Mouse (Mus musculus): ENCODE data around the gene Asap3. TPM values are rescaled to one million over a fixed set of nuclear protein-coding genes. Genes with fewer than 3 reads are reported as not detected.

Gene Asap3
- polyA plus RNA-seq, 1 experiment from 2014 or later: 2.4 TPM

- Histone ChIP-seq H3K27me3 (ENCODE audit: control insufficient read depth, insufficient read depth, low read length) (no peaks in the 10 kb centered on the region), H3K4me2 (ENCODE audit: low read depth, low read length) (peak overlapping the region; percentile 54; the same call in 1 of the 2 replicates)
Observed at GRCm38 (mm10) chr4:136179456-136179855, 26.7 kb upstream of the Asap3 start.

GRCm38 (mm10) chr4:136179998-136180397 lies 26.2 kb upstream of the Asap3 start:
- no peak overlapping the region for H3K27ac ChIP-seq (ENCODE audit: low read depth, low read length)
- 0 out of 2 replicates have a peak, but pooled peaks cover 13% of the 10 kb centered on the region for H3K4me1 ChIP-seq (ENCODE audit: control insufficient read depth, insufficient read depth, low read length)
- WGBS: 4% methylated on average over 15 of the region's 15 CpGs
- H3K4me2 ChIP-seq (ENCODE audit: low read depth, low read length): peak overlapping the region; percentile 54
- H3K9ac ChIP-seq (replicated peaks; ENCODE audit: low read depth, low read length): peak overlapping the region; percentile 22; the same call in 1 of the 2 replicates
- no peaks in the 10 kb centered on the region for H3K36me3 ChIP-seq (ENCODE audit: control insufficient read depth, insufficient read depth, low read length)
- peak overlapping the region; percentile 27 for H3K4me3 ChIP-seq (ENCODE audit: low read depth, low read length)
- H3K27me3 ChIP-seq (ENCODE audit: control insufficient read depth, insufficient read depth, low read length): no peaks in the 10 kb centered on the region
- ATAC-seq (ENCODE audit: low read depth): peak; percentile 41; the same call in 1 of the 2 replicates
- H3K9me3 ChIP-seq (ENCODE audit: control insufficient read depth, low read length): no peaks in the 10 kb centered on the region

More at GRCm38 (mm10) chr4:136179456-136179855, 26.7 kb upstream of the Asap3 start:
- H3K9me3 ChIP-seq (ENCODE audit: control insufficient read depth, low read length): no peaks in the 10 kb centered on the region
- no peak overlapping the region for H3K9ac ChIP-seq (replicated peaks; ENCODE audit: low read depth, low read length)
- ATAC-seq (ENCODE audit: low read depth): no peak
- 94% methylated on average over 7 of the region's 7 CpGs for WGBS
- no peak overlapping the region for H3K4me3 ChIP-seq (ENCODE audit: low read depth, low read length)
- H3K27ac ChIP-seq (ENCODE audit: low read depth, low read length): no peak overlapping the region
- H3K4me1 ChIP-seq (ENCODE audit: control insufficient read depth, insufficient read depth, low read length): 0 out of 2 replicates have a peak, but pooled peaks cover 13% of the 10 kb centered on the region
- H3K36me3 ChIP-seq (ENCODE audit: control insufficient read depth, insufficient read depth, low read length): no peaks in the 10 kb centered on the region

- Histone ChIP-seq H3K4me2 (ENCODE audit: low read depth, low read length) (peak overlapping the region; percentile 54), H3K9me3 (ENCODE audit: control insufficient read depth, low read length) (no peaks in the 10 kb centered on the region), H3K27me3 (ENCODE audit: control insufficient read depth, insufficient read depth, low read length) (no peaks in the 10 kb centered on the region), H3K4me1 (ENCODE audit: control insufficient read depth, insufficient read depth, low read length) (0 out of 2 replicates have a peak, but pooled peaks cover 13% of the 10 kb centered on the region), H3K4me3 (ENCODE audit: low read depth, low read length) (peak overlapping the region; percentile 27), H3K36me3 (ENCODE audit: control insufficient read depth, insufficient read depth, low read length) (no peaks in the 10 kb centered on the region), H3K27ac (ENCODE audit: low read depth, low read length) (no peak overlapping the region), H3K9ac (replicated peaks; ENCODE audit: low read depth, low read length) (peak overlapping the region; percentile 22; the same call in 1 of the 2 replicates)
- ATAC-seq (ENCODE audit: low read depth): peak; percentile 78
- WGBS: 21% methylated on average over 23 of the region's 23 CpGs
Observed at GRCm38 (mm10) chr4:136180408-136181330, 25.5 kb upstream of the Asap3 start.

GRCm38 (mm10) chr4:136181367-136181766 lies 24.8 kb upstream of the Asap3 start:
- no peak overlapping the region for H3K9ac ChIP-seq (replicated peaks; ENCODE audit: low read depth, low read length)
- WGBS: 36% methylated on average over 12 of the region's 12 CpGs
- no peak overlapping the region for H3K4me3 ChIP-seq (ENCODE audit: low read depth, low read length)
- peak overlapping the region; percentile 54; the same call in 1 of the 2 replicates for H3K4me2 ChIP-seq (ENCODE audit: low read depth, low read length)
- no peaks in the 10 kb centered on the region for H3K27me3 ChIP-seq (ENCODE audit: control insufficient read depth, insufficient read depth, low read length)
- 0 out of 2 replicates have a peak, but pooled peaks cover 13% of the 10 kb centered on the region for H3K4me1 ChIP-seq (ENCODE audit: control insufficient read depth, insufficient read depth, low read length)
- ATAC-seq (ENCODE audit: low read depth): no peak
- H3K27ac ChIP-seq (ENCODE audit: low read depth, low read length): no peak overlapping the region
- H3K36me3 ChIP-seq (ENCODE audit: control insufficient read depth, insufficient read depth, low read length): no peaks in the 10 kb centered on the region
- no peaks in the 10 kb centered on the region for H3K9me3 ChIP-seq (ENCODE audit: control insufficient read depth, low read length)

DNA sequence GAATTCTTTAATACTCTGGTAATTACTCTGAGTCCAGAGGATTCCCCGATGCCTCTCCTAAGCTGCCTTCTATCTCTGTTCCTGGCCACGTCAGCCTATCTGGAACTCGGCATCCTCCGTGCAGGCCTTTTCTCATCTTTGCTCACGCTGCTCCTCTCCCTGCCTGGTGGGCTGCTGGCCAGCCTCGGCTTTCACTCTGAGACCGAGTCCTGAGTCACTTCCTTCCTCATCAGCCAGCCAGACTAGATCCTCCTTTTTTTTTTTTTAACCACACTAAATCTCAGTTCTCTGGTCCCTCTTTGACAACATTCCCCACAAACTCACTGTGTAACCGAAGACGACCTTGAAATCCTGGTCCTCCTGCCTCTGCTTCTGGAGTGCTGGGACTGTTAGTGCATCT lies 20.8 kb upstream of the Asap3 start:
- no peak overlapping the region for H3K27ac ChIP-seq (ENCODE audit: low read depth, low read length)
- H3K36me3 ChIP-seq (ENCODE audit: control insufficient read depth, insufficient read depth, low read length): no peaks in the 10 kb centered on the region
- H3K27me3 ChIP-seq (ENCODE audit: control insufficient read depth, insufficient read depth, low read length): no peaks in the 10 kb centered on the region
- no peak overlapping the region for H3K4me3 ChIP-seq (ENCODE audit: low read depth, low read length)
- 0 out of 2 replicates have a peak, but pooled peaks cover 6% of the 10 kb centered on the region for H3K4me1 ChIP-seq (ENCODE audit: control insufficient read depth, insufficient read depth, low read length)
- no peak overlapping the region for H3K4me2 ChIP-seq (ENCODE audit: low read depth, low read length)
- H3K9ac ChIP-seq (replicated peaks; ENCODE audit: low read depth, low read length): no peak overlapping the region
- no peaks in the 10 kb centered on the region for H3K9me3 ChIP-seq (ENCODE audit: control insufficient read depth, low read length)
- no peak for ATAC-seq (ENCODE audit: low read depth)
- WGBS: 88% methylated on average over 9 of the region's 9 CpGs

DNA sequence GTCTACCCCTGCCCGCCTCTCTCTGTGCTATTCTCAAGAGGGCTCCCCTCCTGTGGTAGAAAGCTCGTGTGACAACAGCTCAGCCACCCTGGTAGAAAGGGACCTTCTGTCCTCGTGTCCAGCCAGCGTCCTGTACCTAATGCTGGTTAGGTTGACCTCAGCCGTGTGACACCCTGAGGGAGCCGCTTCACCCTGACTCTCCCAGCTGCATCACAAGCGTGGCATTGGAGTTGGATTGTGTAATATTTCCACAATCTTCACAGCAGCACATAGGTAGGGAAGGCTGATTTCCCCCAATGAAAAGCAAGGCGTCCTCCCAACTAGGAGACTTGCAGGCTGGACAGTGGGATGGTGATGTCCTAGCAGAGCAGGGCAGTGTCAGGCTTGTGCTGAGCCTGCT lies 19.9 kb upstream of the Asap3 start:
- Histone ChIP-seq H3K27me3 (ENCODE audit: control insufficient read depth, insufficient read depth, low read length) (no peaks in the 10 kb centered on the region), H3K4me2 (ENCODE audit: low read depth, low read length) (no peak overlapping the region)
- WGBS: 88% methylated on average over 8 of the region's 8 CpGs

DNA sequence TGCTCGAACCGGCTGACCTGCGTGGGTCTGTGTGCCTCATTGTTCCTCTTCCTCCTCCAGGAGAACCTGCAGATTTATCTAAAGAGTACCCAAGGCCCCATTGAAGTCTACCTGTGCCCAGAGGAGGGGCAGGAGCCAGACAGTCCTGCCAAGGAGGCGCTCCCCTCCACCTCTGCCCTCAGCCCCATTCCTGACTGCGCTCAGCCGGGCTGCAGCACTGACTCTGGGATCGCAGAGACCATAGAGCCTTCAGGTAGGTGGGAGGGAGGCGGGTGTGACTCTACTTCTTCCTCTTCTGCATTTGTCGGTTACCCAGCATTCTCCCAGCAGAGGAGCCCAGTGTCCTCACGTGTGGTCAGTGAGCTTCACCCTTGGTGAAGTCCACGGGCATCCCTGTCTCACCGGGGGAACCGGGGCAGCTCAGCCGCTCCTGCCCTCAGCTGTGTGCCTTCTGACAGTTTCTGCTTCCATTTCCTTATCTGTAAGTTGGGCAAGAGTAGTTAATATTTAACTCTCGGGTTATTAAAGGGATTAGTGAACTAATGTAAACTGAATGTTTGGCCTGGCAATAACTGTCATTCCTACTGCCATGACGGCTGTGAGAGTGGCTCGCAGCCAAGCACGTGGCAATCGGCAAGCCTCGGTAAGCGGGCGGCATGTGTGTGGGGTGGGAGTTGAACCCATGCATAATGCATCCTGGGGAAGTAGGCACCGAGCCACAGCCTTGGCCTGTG lies 19.3 kb upstream of the Asap3 start:
- Histone ChIP-seq H3K9ac (replicated peaks; ENCODE audit: low read depth, low read length) (no peak overlapping the region), H3K4me2 (ENCODE audit: low read depth, low read length) (no peak overlapping the region), H3K4me3 (ENCODE audit: low read depth, low read length) (no peak overlapping the region), H3K36me3 (ENCODE audit: control insufficient read depth, insufficient read depth, low read length) (no peaks in the 10 kb centered on the region), H3K27me3 (ENCODE audit: control insufficient read depth, insufficient read depth, low read length) (no peaks in the 10 kb centered on the region), H3K4me1 (ENCODE audit: control insufficient read depth, insufficient read depth, low read length) (no peaks in the 10 kb centered on the region), H3K27ac (ENCODE audit: low read depth, low read length) (no peak overlapping the region), H3K9me3 (ENCODE audit: control insufficient read depth, low read length) (no peaks in the 10 kb centered on the region)
- WGBS: 90% methylated on average over 23 of the region's 23 CpGs
- ATAC-seq (ENCODE audit: low read depth): no peak

More for the DNA sequence above, 19.9 kb upstream of the Asap3 start:
- Histone ChIP-seq H3K9ac (replicated peaks; ENCODE audit: low read depth, low read length) (no peak overlapping the region), H3K9me3 (ENCODE audit: control insufficient read depth, low read length) (no peaks in the 10 kb centered on the region), H3K27ac (ENCODE audit: low read depth, low read length) (no peak overlapping the region), H3K4me3 (ENCODE audit: low read depth, low read length) (no peak overlapping the region), H3K36me3 (ENCODE audit: control insufficient read depth, insufficient read depth, low read length) (no peaks in the 10 kb centered on the region), H3K4me1 (ENCODE audit: control insufficient read depth, insufficient read depth, low read length) (no peaks in the 10 kb centered on the region)
- ATAC-seq (ENCODE audit: low read depth): no peak

DNA sequence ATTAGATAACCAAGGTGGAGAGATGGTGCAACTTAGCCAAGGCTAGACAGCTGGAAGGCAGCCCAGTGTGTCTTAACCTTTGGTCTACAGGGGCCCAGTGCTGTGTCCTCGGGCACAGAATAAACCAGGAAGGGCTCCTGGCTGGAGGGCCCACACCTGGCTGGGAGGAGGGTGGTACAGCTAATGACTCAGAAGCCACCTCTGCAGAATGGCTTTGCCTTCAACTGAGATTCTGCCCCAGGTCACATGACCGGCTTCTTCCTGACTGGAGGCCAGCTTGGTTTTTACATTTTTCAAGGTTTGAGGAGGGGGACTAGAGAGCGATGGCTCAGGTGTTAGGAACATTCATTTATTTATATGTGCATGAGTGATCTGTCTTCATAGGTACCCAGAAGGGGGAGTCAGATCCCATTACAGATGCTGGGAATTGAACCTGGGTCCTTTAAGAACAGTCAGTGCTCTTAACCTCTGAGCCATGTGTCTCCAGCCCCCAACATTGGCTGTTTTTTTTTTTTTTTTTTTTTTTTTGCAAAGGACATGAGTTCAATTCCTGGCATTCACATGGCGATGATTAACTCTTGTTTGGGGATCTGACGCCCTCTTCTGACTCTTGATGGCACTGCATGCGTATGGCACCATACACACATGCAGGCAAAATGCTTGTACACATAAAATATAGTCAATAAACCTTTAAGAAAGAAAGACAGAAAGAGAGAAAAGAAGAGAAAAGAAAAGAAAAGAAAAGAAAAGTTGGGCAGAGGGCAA lies 17.0 kb upstream of the Asap3 start:
- WGBS: 85% methylated on average over 6 of the region's 6 CpGs
- Histone ChIP-seq H3K4me1 (ENCODE audit: control insufficient read depth, insufficient read depth, low read length) (no peaks in the 10 kb centered on the region), H3K27me3 (ENCODE audit: control insufficient read depth, insufficient read depth, low read length) (no peaks in the 10 kb centered on the region), H3K36me3 (ENCODE audit: control insufficient read depth, insufficient read depth, low read length) (no peaks in the 10 kb centered on the region), H3K9me3 (ENCODE audit: control insufficient read depth, low read length) (no peaks in the 10 kb centered on the region), H3K27ac (ENCODE audit: low read depth, low read length) (no peak overlapping the region), H3K4me2 (ENCODE audit: low read depth, low read length) (no peak overlapping the region), H3K4me3 (ENCODE audit: low read depth, low read length) (no peak overlapping the region), H3K9ac (replicated peaks; ENCODE audit: low read depth, low read length) (no peak overlapping the region)
- ATAC-seq (ENCODE audit: low read depth): no peak

Data from neural tube, embryonic 14.5 days (tissue).